In the genomic region with DNA sequence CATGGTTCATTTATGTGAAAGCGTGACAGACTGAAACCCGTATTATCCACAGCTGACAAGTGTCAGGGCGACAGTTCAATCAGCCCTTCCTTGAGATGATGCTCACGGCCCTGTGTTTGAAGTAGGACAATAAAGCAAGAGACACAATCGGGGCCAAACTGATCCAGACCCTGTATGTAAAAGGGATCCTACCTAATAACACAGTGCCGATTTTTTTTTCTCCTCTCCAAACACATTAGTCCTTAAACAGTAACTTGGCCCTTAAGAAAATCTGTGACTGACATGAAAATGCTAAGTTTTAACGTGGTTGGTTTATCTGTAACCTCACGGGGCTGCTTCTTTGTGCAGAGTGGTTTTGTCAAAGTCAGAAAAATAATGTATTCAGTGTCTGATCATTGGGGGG, we compare ENCODE assay signal across 23 mouse cellular contexts.
DNase-seq lines count a peak whose midpoint lies in the region; ATAC-seq lines count a peak whose summit lies in the region.
"Had no signal": no experiment of that assay in that cellular context is flagged by ENCODE, and none has a peak within 500 bp of the region (broad histone marks: within the 10 kb centered on the region; RNA-seq: fewer than 3 reads in every experiment).

No protein-coding gene starts in this region.

- 14% methylated on average over 8 of the region's 8 CpGs for WGBS in forebrain, embryonic 13.5 days
- 22% methylated on average over 8 of the region's 8 CpGs for WGBS in forebrain, embryonic 11.5 days
- WGBS in hindbrain, embryonic 14.5 days: 11% methylated on average over 8 of the region's 8 CpGs
- 11% methylated on average over 8 of the region's 8 CpGs for WGBS in midbrain, embryonic 16.5 days

- ATAC-seq in forebrain, embryonic 13.5 days: peak; percentile 52
- ATAC-seq in forebrain, embryonic 11.5 days (replicated peaks; ENCODE audit: low FRiP score): no peak
- no peak for ATAC-seq in hindbrain, embryonic 14.5 days (ENCODE audit: low FRiP score)
- peak; percentile 58; the same call in 1 of the 2 replicates for ATAC-seq in midbrain, embryonic 16.5 days

- H3K36me3 ChIP-seq in forebrain, embryonic 13.5 days (ENCODE audit: poor library complexity, severe bottlenecking): no peaks in the 10 kb centered on the region
- no peaks in the 10 kb centered on the region for H3K36me3 ChIP-seq in forebrain, embryonic 11.5 days (ENCODE audit: control insufficient read depth, insufficient read depth, low read length)
- no peaks in the 10 kb centered on the region for H3K36me3 ChIP-seq in hindbrain, embryonic 14.5 days (replicated peaks; ENCODE audit: control insufficient read depth, insufficient read depth)
- H3K36me3 ChIP-seq in midbrain, embryonic 16.5 days (ENCODE audit: control insufficient read depth, insufficient read depth, low read length): no peaks in the 10 kb centered on the region
- H3K36me3 ChIP-seq: embryonic facial prominence, embryonic 13.5 days; heart, embryonic 10.5 days; lung, embryonic 15.5 days; neural tube, embryonic 12.5 days had no signal

- H3K27ac ChIP-seq in forebrain, embryonic 13.5 days: no peak overlapping the region
- H3K27ac ChIP-seq in forebrain, embryonic 11.5 days (ENCODE audit: low read depth, low read length): no peak overlapping the region
- peak overlapping the region; percentile 63 for H3K27ac ChIP-seq in hindbrain, embryonic 14.5 days
- H3K27ac ChIP-seq in midbrain, embryonic 16.5 days (ENCODE audit: low read length): no peak overlapping the region
- H3K27ac ChIP-seq: embryonic facial prominence, embryonic 13.5 days; layer of hippocampus, adult 2 months; liver, embryonic 14.5 days; lung, embryonic 15.5 days; neural tube, embryonic 12.5 days had no signal

- no peak overlapping the region for H3K4me2 ChIP-seq in forebrain, embryonic 13.5 days
- H3K4me2 ChIP-seq in forebrain, embryonic 11.5 days (ENCODE audit: low read depth, low read length, severe bottlenecking): no peak overlapping the region
- 0 out of 2 replicates have a peak overlapping the region, but pooled peaks have one; percentile 1 for H3K4me2 ChIP-seq in hindbrain, embryonic 14.5 days (replicated peaks)
- H3K4me2 ChIP-seq in midbrain, embryonic 16.5 days (ENCODE audit: low read length): peak overlapping the region; percentile 1; the same call in 1 of the 2 replicates
- H3K4me2 ChIP-seq: lung, embryonic 15.5 days had no signal

- no peak overlapping the region for H3K9ac ChIP-seq in forebrain, embryonic 13.5 days
- H3K9ac ChIP-seq in forebrain, embryonic 11.5 days (ENCODE audit: low read length): no peak overlapping the region
- no peak overlapping the region for H3K9ac ChIP-seq in hindbrain, embryonic 14.5 days
- H3K9ac ChIP-seq in midbrain, embryonic 16.5 days (ENCODE audit: low read depth, low read length): no peak overlapping the region
- H3K9ac ChIP-seq: embryonic facial prominence, embryonic 13.5 days; liver, embryonic 14.5 days; lung, embryonic 15.5 days; neural tube, embryonic 12.5 days had no signal

- H3K4me3 ChIP-seq in forebrain, embryonic 13.5 days: no peak overlapping the region
- no peak overlapping the region for H3K4me3 ChIP-seq in forebrain, embryonic 11.5 days (ENCODE audit: low read depth, low read length)
- no peak overlapping the region for H3K4me3 ChIP-seq in hindbrain, embryonic 14.5 days (replicated peaks; ENCODE audit: low read length)
- H3K4me3 ChIP-seq in midbrain, embryonic 16.5 days (ENCODE audit: low read depth, low read length): no peak overlapping the region
- H3K4me3 ChIP-seq: embryonic facial prominence, embryonic 13.5 days; heart, embryonic 10.5 days; layer of hippocampus, adult 2 months; lung, embryonic 15.5 days; neural tube, embryonic 12.5 days had no signal

- H3K27me3 ChIP-seq in forebrain, embryonic 13.5 days: no peaks in the 10 kb centered on the region
- no peaks in the 10 kb centered on the region for H3K27me3 ChIP-seq in forebrain, embryonic 11.5 days (ENCODE audit: control insufficient read depth, insufficient read depth, low read length)
- no peaks in the 10 kb centered on the region for H3K27me3 ChIP-seq in hindbrain, embryonic 14.5 days (ENCODE audit: control insufficient read depth, insufficient read depth, low read length)
- H3K27me3 ChIP-seq in midbrain, embryonic 16.5 days (ENCODE audit: control insufficient read depth, insufficient read depth, low read depth, low read length): no peaks in the 10 kb centered on the region
- H3K27me3 ChIP-seq: CH12.LX; lung, embryonic 15.5 days; neural tube, embryonic 12.5 days had no signal

- peaks cover 35% of the 10 kb centered on the region for H3K4me1 ChIP-seq in forebrain, embryonic 13.5 days
- peaks cover 19% of the 10 kb centered on the region for H3K4me1 ChIP-seq in forebrain, embryonic 11.5 days (replicated peaks; ENCODE audit: control insufficient read depth, insufficient read depth, low read length)
- H3K4me1 ChIP-seq in hindbrain, embryonic 14.5 days (replicated peaks; ENCODE audit: control insufficient read depth, insufficient read depth, low read length): peaks cover 25% of the 10 kb centered on the region
- H3K4me1 ChIP-seq in midbrain, embryonic 16.5 days (ENCODE audit: control insufficient read depth, insufficient read depth, low read length): peaks cover 24% of the 10 kb centered on the region

- H3K9me3 ChIP-seq in forebrain, embryonic 13.5 days (replicated peaks): no peaks in the 10 kb centered on the region
- no peaks in the 10 kb centered on the region for H3K9me3 ChIP-seq in forebrain, embryonic 11.5 days (ENCODE audit: control insufficient read depth, low read length)
- no peaks in the 10 kb centered on the region for H3K9me3 ChIP-seq in hindbrain, embryonic 14.5 days (ENCODE audit: control insufficient read depth, low read length)
- no peaks in the 10 kb centered on the region for H3K9me3 ChIP-seq in midbrain, embryonic 16.5 days (replicated peaks; ENCODE audit: control insufficient read depth, low read length, poor library complexity, severe bottlenecking)
- H3K9me3 ChIP-seq: embryonic facial prominence, embryonic 13.5 days; heart, embryonic 10.5 days; lung, embryonic 15.5 days had no signal

- no peak for DNase-seq in forebrain, embryonic 11.5 days (ENCODE audit: low spot score)
- peak; percentile 42 for DNase-seq in embryo, embryonic 11 days
- DNase-seq in hindbrain, embryonic 14.5 days (ENCODE audit: low spot score): no peak
- DNase-seq in frontal cortex, postnatal 14 days (ENCODE audit: low spot score in 2 of 2): no peak
- no peak for DNase-seq in adrenal gland, adult (ENCODE audit: inconsistent age in 2 of 2, low spot score in 1 of 2)
- DNase-seq in right cerebral cortex, postnatal 10 days (ENCODE audit: low spot score in 2 of 2): no peak
- DNase-seq: adrenal gland, postnatal 36 days; cerebellum, adult 18-20 months; kidney, adult 2 months; kidney, postnatal 14 days; lung, postnatal 4 days; right cerebral cortex, postnatal 14 days; spleen, adult 18-20 months; thymus, postnatal 4 days had no signal

Comparison
In these comparisons a context has a peak if more than half of its experiments do, and no peak if none do; other contexts are left out.
1. ATAC-seq: peak in forebrain, embryonic 13.5 days (single experiment) and midbrain, embryonic 16.5 days (single experiment); none in forebrain, embryonic 11.5 days (single experiment) and hindbrain, embryonic 14.5 days (single experiment).
2. H3K4me2 ChIP-seq: peak in hindbrain, embryonic 14.5 days (single experiment) and midbrain, embryonic 16.5 days (single experiment); none in forebrain, embryonic 13.5 days (single experiment) and forebrain, embryonic 11.5 days (single experiment).